Mouse (Mus musculus) bone marrow, adult 2 months (tissue): ENCODE data around the gene Ing4.

ENCODE experiments used
- CTCF ChIP-seq: fragments of 200-500 bp; IDR thresholded peaks from 2 replicates; pipeline ENCODE4 v1.5.1; 2011; ENCODE audit warnings: low read length, control low read depth; ENCODE audit not compliant: control insufficient read depth, insufficient read depth
- POLR2A ChIP-seq: fragments of 200-500 bp; IDR thresholded peaks from 2 replicates; pipeline ENCODE4 v1.6.1; 2011; ENCODE audit warnings: low read depth, mild to moderate bottlenecking, control low read depth, low read length, borderline replicate concordance; ENCODE audit not compliant: control insufficient read depth

DNA sequence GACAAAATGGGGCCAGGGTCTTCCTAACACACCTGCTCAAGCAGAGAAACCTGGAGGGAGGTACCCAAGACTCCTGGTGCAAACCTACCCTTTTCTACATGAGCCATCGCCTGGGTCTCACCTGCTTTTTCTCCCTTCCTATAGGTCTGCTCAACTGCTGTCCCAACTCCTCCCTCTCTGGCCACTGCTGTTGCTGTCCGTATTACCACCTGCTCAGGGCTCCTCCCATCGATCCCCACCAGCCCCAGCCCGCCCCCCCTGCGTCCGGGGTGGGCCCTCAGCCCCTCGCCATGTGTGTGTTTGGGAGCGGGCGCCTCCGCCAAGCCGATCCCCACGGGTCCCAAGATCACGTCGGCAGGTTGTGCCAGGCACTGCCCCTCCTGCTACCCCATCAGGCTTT is 40.5 kb upstream of the Ing4 start:
- TF ChIP-seq CTCF (no peak), POLR2A (no peak)
